Mouse (Mus musculus) spleen, adult 12 weeks (tissue): Measurements from ENCODE around the gene Zc3hc1.

Experiments
- DNase-seq: peaks from one replicate; pipeline ENCODE4 v3.0.0; 2022; ENCODE audit warnings: low spot score

Zc3hc1 gene

DNA sequence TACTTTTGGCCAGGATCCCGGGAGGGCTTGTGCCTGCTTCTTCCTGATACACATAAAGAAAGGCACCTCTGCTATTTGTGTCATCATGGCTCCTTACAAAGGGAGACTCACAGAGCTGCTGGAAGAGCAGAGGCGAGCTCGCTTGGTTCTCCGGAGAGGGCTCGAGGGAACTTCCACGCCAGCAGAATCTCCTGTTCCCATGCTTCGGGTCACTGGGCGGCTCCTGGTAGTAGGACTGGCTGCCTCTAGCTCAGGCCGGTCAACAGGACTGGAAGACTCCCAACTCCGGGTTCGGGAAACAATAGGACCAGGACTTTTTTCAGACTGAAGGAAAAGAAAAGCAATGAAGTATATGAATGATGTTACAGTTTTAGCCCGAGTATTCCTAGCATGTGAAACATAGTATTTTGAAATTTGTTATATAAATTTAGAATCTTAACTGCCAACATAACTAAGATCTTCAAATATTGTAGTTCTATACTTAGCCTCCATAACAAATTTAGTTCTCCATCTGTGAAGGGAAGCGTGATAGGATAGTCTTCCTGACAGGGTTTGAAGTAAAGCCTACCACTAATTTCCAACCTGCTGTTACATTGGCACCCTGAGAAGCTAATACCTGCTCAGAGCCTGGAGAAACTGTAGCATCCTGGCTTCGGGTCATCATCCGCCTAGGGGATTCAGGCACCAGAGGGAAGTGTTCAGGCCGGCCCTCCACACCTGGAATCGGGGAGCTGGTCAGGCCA, 18.0 kb downstream of the Zc3hc1 start:
- DNase-seq: no peak

DNA sequence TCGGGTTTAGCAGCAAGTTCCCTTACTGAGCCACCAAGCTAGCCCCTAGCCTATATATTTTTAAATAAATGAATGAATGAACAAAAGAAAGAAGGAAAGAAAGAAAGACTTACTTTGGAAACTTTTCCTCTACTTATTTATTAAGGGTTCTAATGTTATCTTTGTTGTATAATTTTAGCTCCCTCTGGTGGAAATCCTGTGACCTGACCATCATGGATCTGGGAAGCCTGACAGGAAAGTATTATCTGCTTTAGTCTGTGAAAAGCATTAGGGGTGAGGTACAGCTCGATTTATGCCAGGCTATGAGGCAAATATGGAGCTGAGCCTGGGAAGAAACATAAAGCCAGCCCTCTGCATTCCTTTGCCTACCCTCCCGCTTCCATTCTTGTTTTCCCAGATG, 21.5 kb downstream of the Zc3hc1 start:
- DNase-seq: no peak

DNA sequence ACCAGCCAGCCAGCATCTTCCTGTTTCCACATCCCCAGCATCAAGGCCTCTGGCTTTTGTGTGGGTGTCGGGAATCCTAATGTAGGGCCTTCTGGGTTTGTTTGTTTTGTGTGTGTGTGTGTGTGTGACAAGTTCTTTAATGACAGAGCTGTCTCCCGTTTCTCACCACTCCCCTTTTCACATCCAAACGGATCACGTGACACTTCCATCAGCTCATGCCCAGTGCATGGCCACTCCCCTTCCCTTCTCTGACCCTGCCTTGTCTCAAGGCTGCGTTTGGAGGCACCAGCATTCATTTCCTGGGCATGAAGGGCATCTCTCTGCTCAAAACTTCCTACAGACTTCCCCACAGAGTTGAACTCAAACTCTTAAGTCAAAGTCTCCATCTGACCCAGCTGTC, 27.0 kb downstream of the Zc3hc1 start:
- DNase-seq: no peak

- DNase-seq: no peak
Measured at GRCm38 (mm10) chr6:30359762-30360509, 30.9 kb downstream of the Zc3hc1 start.

DNA sequence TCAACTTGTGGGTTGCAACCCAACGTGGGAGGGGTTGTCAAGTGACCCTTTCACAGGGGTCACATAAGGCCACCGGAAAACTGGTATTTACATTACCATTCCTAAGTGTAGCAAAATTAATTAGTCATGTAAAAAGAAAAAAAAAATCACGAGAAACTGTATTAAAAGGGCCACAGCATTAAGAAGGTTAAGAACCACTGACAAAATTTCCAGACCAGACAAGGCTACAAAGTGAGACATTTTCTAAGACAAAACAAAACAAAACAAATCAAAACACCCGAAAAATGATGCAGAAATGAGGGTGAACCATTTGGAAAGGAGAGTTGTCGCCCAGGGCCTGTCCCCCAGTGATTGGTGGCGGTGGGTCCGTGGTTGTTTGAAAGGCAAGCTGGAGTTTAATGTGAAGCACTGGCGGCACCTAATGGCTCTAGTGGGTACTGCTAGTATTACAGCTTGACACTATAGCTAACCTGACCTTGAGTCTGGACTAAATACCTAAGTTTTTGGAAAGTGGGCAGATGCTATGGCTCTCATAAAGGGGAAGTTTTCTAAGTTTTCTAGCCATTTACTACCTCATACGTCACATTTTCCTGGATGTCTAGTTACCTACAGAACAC, 33.2 kb downstream of the Zc3hc1 start:
- DNase-seq: peak; percentile 70

GRCm38 (mm10) chr6:30356680-30357079, 34.1 kb downstream of the Zc3hc1 start:
- no peak for DNase-seq

DNA sequence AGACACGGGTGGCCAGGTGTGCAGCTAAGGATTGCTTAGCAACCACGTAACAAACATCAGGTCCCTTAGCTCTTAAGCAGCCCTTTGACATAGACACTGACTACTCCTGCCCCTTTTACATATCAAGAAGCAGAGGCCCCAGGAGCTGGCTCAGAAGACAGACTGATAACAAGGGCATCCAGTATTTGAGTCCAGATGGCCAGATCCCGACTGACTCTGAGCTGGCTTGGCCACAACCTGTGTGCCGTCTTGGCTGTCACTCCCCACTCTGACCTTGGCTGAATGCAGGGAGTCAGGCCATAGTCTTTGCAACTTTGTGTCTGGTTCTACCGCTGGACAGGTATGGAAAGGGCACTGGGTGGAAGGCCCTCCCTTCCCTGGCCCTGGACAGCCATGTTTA, 34.7 kb downstream of the Zc3hc1 start:
- DNase-seq: no peak

GRCm38 (mm10) chr6:30355701-30356100, 35.1 kb downstream of the Zc3hc1 start:
- peak; percentile 56 for DNase-seq

- no peak for DNase-seq
Measured at GRCm38 (mm10) chr6:30354760-30355159, 36.1 kb downstream of the Zc3hc1 start.

DNA sequence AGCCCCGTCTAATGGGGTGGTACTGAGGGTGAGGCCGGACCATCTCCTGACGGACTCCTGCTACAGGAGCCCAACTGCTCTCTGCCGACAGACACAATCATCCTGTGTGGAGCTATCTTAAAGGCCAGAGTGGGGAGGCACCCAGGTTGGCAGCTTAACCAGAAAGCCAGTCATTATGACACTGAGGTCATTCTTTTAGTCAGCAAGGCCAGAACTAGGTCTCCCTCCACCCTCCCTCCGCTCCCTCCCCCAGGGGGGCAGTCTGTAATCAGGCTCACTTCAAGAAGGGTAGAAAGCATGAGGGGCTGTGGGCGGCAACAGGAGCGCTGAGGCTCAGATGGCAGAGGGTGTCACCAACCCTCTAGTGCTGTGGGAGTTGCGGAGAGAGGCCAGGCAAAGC, 37.2 kb downstream of the Zc3hc1 start:
- no peak for DNase-seq

- DNase-seq: no peak
Measured at GRCm38 (mm10) chr6:30352762-30353161, 38.1 kb downstream of the Zc3hc1 start.

GRCm38 (mm10) chr6:30351290-30351689, 39.5 kb downstream of the Zc3hc1 start:
- DNase-seq: no peak

GRCm38 (mm10) chr6:30347288-30347801, 43.5 kb downstream of the Zc3hc1 start:
- DNase-seq: no peak

- no peak for DNase-seq
Measured at GRCm38 (mm10) chr6:30346737-30347136, 44.1 kb downstream of the Zc3hc1 start.

GRCm38 (mm10) chr6:30344032-30344431, 46.8 kb downstream of the Zc3hc1 start:
- DNase-seq: no peak

DNA sequence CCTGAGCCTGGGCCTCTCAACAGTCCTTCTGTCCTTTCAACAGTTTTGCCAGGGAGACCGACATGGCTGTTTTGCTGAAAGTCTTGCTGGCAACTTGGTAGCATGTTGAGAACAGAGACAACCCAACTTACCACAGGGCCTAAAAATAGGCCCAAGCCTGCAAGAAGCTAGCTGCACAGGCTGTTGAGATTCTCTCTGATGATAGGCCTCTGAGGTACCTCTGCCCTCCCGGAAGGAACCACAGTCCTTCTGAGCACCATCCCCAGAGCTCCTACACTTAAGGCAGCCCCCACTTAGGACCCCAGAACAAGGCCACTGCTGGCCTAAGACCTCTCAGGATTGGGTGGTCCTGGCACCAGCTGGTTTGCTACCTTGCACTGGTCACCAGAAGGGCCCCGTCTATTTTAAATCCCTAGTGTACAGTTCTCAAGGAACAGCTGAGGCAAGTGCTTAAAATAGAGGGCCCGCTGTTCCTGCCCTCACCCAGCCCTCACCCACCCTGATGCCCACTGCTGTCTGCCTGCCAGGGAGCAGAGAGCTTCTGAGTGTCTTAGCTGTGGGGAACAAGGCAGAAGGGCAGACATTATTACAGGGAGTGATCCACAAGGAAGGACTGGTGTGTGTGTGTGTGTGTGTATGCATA, 50.5 kb downstream of the Zc3hc1 start:
- no peak for DNase-seq

DNA sequence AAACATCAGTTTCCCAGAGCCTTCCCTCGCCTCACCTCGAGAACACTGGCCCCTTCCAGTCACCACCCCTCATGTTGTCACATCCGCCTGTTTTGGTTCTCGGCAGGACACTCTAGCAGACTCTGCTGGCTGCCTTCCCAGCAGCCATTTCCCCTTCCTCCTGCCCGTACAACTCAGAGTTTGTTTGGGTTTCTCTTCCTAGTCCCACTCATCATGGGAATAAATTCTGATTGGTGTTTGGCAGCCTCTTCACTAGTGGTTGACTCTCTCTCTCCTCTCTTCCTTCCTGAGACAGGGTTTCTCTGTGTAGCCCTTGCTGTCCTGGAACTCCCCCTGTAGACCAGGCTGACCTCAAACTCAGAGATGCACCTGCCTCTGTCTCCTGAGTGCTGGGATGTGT, 53.9 kb downstream of the Zc3hc1 start:
- DNase-seq: peak; percentile 37

GRCm38 (mm10) chr6:30332262-30332661, 58.6 kb downstream of the Zc3hc1 start:
- DNase-seq: no peak

GRCm38 (mm10) chr6:30330706-30331105, 60.1 kb downstream of the Zc3hc1 start:
- DNase-seq: no peak

DNA sequence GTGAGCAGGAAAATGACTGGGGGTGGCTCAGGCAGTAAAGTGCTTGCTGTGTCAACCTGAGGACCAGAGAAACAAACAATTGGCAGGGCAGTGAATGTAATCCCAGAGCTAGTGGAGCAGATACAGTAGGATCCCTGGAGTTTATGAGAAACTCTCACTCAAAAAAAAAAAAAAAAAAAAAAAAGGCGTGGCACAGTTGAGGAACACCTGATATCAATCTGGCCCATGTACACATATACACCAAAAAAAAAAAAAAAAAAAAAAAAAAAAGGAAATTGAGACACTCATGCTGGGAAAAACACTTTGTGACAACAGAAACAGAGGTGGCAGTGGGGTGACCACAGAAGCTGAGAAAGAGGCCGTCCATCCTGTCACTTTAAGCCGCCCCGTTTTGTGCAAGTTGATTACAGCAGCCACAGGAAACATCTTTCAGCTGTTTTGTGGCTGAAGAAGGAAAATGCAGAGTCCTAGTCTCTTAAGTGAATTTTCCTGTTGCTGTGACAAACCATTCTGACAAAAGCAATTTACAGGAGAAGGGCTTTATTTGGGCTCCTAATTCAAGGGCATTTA, 64.8 kb downstream of the Zc3hc1 start:
- DNase-seq: no peak

DNA sequence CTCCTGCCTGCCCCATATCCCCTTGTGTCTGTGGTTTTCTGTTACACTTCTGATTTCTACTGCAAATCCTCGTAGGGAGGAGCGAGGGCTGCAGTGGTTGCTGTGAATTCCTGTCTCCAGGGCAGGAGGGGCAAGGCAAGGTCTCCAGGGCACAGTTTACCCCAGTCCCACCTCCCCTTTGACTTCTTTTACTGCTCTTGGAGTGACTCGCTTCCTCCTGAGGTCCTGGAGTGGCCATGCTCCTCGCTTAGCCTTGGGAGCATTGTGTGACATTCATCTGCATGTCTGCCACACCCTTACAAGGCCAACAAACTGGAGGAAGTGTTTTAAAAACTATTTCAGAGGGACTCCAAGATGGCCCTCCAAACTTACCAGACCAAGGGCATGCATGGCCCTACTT, 69.8 kb downstream of the Zc3hc1 start:
- DNase-seq: no peak

GRCm38 (mm10) chr6:30319216-30319615, 71.6 kb downstream of the Zc3hc1 start:
- no peak for DNase-seq
